Mouse (Mus musculus): ENCODE measurements around the gene Fras1. TPM values are rescaled to one million over a fixed set of nuclear protein-coding genes. Genes with fewer than 3 reads are reported as not detected.

Gene Fras1
- polyA plus RNA-seq (2012; rRNA removed): 0.52 and 0.58 TPM in 2 replicates

DNA sequence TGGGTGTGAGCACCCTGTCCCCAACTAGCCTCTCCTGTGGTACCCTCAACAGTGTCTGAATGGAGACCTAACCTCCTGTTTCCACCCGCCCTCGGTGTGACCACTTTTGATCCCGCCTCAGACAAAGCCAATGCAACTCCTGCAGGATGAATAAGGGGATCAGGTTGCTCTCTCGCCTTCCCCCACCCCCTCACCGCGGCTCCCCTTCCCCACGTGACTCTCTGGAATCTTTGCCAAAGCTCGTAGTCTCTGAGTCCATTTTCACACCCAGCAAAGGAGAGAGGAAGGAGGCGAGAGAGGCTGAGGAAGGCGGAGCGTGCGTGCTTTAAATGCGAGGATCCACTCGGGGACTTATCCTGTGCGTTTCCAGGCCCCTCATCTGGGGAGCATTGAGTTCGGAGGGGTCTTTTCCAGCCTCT is at the start of gene Fras1:
TSS of gene Fras1 (plus strand) at position 389 of the 419 bp plus-strand sequence.

GRCm38 (mm10) chr5:96792936-96793718 is 419.4 kb downstream of the Fras1 start, which contains the start of gene Anxa3:
Anxa3 (plus strand) TSS chr5:96793339.

Other genes with a start within 250 kb of the Fras1 start
- gene Cnot6l, start 209.8 kb upstream of the Fras1 start, polyA plus RNA-seq (2012; rRNA removed): 2.7 and 4.5 TPM in 2 replicates
- gene Mrpl1, start 164.5 kb upstream of the Fras1 start, polyA plus RNA-seq (2012; rRNA removed): 7.0 and 7.9 TPM in 2 replicates